Mouse (Mus musculus) neural tube, embryonic 12.5 days (tissue): Measurements from ENCODE around the gene Ovol3. TPM values are rescaled to one million over a fixed set of nuclear protein-coding genes. Genes with fewer than 3 reads are reported as not detected.
"Not testable (repeated sequence)": the region's sequence is repeated elsewhere in the genome, so short reads cannot be mapped to it uniquely, and the experiment has no call there.

Experiments used
- ATAC-seq: fragments of 200-750 bp; cut with Nextera tagmentation; 2 replicates; pipeline ENCODE4 v1.8.0; 2017; ENCODE audit warnings: low read depth, mild to moderate bottlenecking, moderate TSS enrichment, moderate library complexity; ENCODE audit not compliant: low FRiP score
- H3K27ac ChIP-seq: fragments of 300-500 bp; sonication (generic); 2 replicates; pipeline ENCODE4 v1.5.1; 2016
- H3K27me3 ChIP-seq: fragments of 300-500 bp; sonication (generic); replicated peaks from 2 replicates; pipeline ENCODE4 v1.6.1; 2016; ENCODE audit warnings: mild to moderate bottlenecking
- H3K36me3 ChIP-seq: fragments of 300-500 bp; sonication (generic); 2 replicates; pipeline ENCODE4 v1.6.1; 2016; ENCODE audit warnings: mild to moderate bottlenecking
- H3K4me1 ChIP-seq: fragments of 300-500 bp; sonication (generic); 2 replicates; pipeline ENCODE4 v1.6.1; 2016
- H3K4me2 ChIP-seq: fragments of 300-500 bp; sonication (generic); replicated peaks from 2 replicates; pipeline ENCODE4 v1.6.1; 2016; ENCODE audit warnings: mild to moderate bottlenecking
- H3K4me3 ChIP-seq: fragments of 300-500 bp; sonication (generic); 2 replicates; pipeline ENCODE4 v1.5.1; 2016
- H3K9ac ChIP-seq: fragments of 300-500 bp; sonication (generic); 2 replicates; pipeline ENCODE4 v1.6.1; 2016; ENCODE audit warnings: mild to moderate bottlenecking
- H3K9me3 ChIP-seq: fragments of 300-500 bp; sonication (generic); 2 replicates; pipeline ENCODE4 v1.6.1; 2016; ENCODE audit warnings: mild to moderate bottlenecking
- WGBS: fragments of 180-500 bp; shearing (Covaris S2); methylation state at CpG from one replicate; pipeline ENCODE4 v1.1.7; 2016; 5-methylcytosine and 5-hydroxymethylcytosine counted together
- polyA plus RNA-seq: library from polyadenylated mRNA; unstranded; fragments of >200 nt; fragmentation: Nextera tagmentation; extraction: Ambion mirVana; gene quantifications from 2 replicates; pipeline ENCODE4 v1.2.1, GENCODE M21; 2016

Gene Ovol3
- polyA plus RNA-seq, 1 experiment from 2014 or later: not detected

GRCm38 (mm10) chr7:30221433-30221832 is 14.1 kb downstream of the Ovol3 start:
- no peaks in the 10 kb centered on the region for H3K9me3 ChIP-seq
- H3K4me1 ChIP-seq: peaks cover 6% of the 10 kb centered on the region; the same call in 1 of the 2 replicates
- H3K4me3 ChIP-seq: no peak overlapping the region
- no peak overlapping the region for H3K9ac ChIP-seq
- peaks cover 35% of the 10 kb centered on the region for H3K36me3 ChIP-seq
- no peak overlapping the region for H3K27ac ChIP-seq
- 77% methylated on average over 3 of the region's 3 CpGs for WGBS
- no peak overlapping the region for H3K4me2 ChIP-seq
- H3K27me3 ChIP-seq: no peaks in the 10 kb centered on the region
- ATAC-seq: no peak

- H3K9me3 ChIP-seq: no peaks in the 10 kb centered on the region
- ATAC-seq: no peak
- no peak overlapping the region for H3K27ac ChIP-seq
- peaks cover 6% of the 10 kb centered on the region; the same call in 1 of the 2 replicates for H3K4me1 ChIP-seq
- no peaks in the 10 kb centered on the region for H3K27me3 ChIP-seq
- 19% methylated on average over 11 of the region's 11 CpGs for WGBS
- H3K4me3 ChIP-seq: peak overlapping the region; percentile 32
- 0 out of 2 replicates have a peak overlapping the region, but pooled peaks have one; percentile 33 for H3K9ac ChIP-seq
- H3K36me3 ChIP-seq: peaks cover 25% of the 10 kb centered on the region
- H3K4me2 ChIP-seq: peak overlapping the region; percentile 70
Measured at GRCm38 (mm10) chr7:30220008-30220356, 15.5 kb downstream of the Ovol3 start.

- H3K4me3 ChIP-seq: peak overlapping the region; percentile 32
- peaks cover 6% of the 10 kb centered on the region; the same call in 1 of the 2 replicates for H3K4me1 ChIP-seq
- WGBS: 5% methylated on average over 16 of the region's 16 CpGs
- ATAC-seq: peak; percentile 45; the same call in 1 of the 2 replicates
- H3K9me3 ChIP-seq: no peaks in the 10 kb centered on the region
- H3K9ac ChIP-seq: peak overlapping the region; percentile 33
- no peak overlapping the region for H3K27ac ChIP-seq
- H3K4me2 ChIP-seq: peak overlapping the region; percentile 70
- no peaks in the 10 kb centered on the region for H3K27me3 ChIP-seq
- peaks cover 23% of the 10 kb centered on the region for H3K36me3 ChIP-seq
Measured at GRCm38 (mm10) chr7:30219293-30220007, 16.1 kb downstream of the Ovol3 start.

- peak; percentile 45; the same call in 1 of the 2 replicates for ATAC-seq
- Histone ChIP-seq H3K36me3 (peaks cover 3% of the 10 kb centered on the region; the same call in 1 of the 2 replicates), H3K4me3 (no peak overlapping the region), H3K27me3 (no peaks in the 10 kb centered on the region), H3K4me2 (no peak overlapping the region), H3K9ac (no peak overlapping the region), H3K9me3 (no peaks in the 10 kb centered on the region), H3K27ac (no peak overlapping the region), H3K4me1 (peaks cover 6% of the 10 kb centered on the region; the same call in 1 of the 2 replicates)
- 77% methylated on average over 2 of the region's 2 CpGs for WGBS
Measured at GRCm38 (mm10) chr7:30217277-30217676, 18.2 kb downstream of the Ovol3 start.

- no peak overlapping the region for H3K9ac ChIP-seq
- WGBS: 1% methylated on average over 16 of the region's 16 CpGs
Measured at GRCm38 (mm10) chr7:30216723-30217151, 18.8 kb downstream of the Ovol3 start.

GRCm38 (mm10) chr7:30215875-30216274 is 19.6 kb downstream of the Ovol3 start:
- no peak for ATAC-seq
- Histone ChIP-seq H3K9ac (no peak overlapping the region), H3K4me3 (no peak overlapping the region), H3K36me3 (no peaks in the 10 kb centered on the region), H3K4me1 (peaks cover 6% of the 10 kb centered on the region; the same call in 1 of the 2 replicates), H3K27ac (no peak overlapping the region), H3K9me3 (no peaks in the 10 kb centered on the region), H3K4me2 (no peak overlapping the region), H3K27me3 (no peaks in the 10 kb centered on the region)
- WGBS: 85% methylated on average over 3 of the region's 3 CpGs

More at GRCm38 (mm10) chr7:30216723-30217151, 18.8 kb downstream of the Ovol3 start:
- Histone ChIP-seq H3K9me3 (no peaks in the 10 kb centered on the region), H3K27ac (no peak overlapping the region), H3K4me2 (peak overlapping the region; percentile 45), H3K27me3 (no peaks in the 10 kb centered on the region), H3K4me1 (peaks cover 6% of the 10 kb centered on the region; the same call in 1 of the 2 replicates), H3K4me3 (no peak overlapping the region), H3K36me3 (no peaks in the 10 kb centered on the region)
- peak; percentile 83 for ATAC-seq

- no peak overlapping the region for H3K27ac ChIP-seq
- H3K4me3 ChIP-seq: no peak overlapping the region
- ATAC-seq: no peak
- no peaks in the 10 kb centered on the region for H3K27me3 ChIP-seq
- H3K9ac ChIP-seq: no peak overlapping the region
- no peaks in the 10 kb centered on the region for H3K4me1 ChIP-seq
- no peak overlapping the region for H3K4me2 ChIP-seq
- H3K9me3 ChIP-seq: no peaks in the 10 kb centered on the region
- H3K36me3 ChIP-seq: no peaks in the 10 kb centered on the region
- WGBS: 91% methylated on average over 3 of the region's 3 CpGs
Measured at GRCm38 (mm10) chr7:30213881-30214280, 21.6 kb downstream of the Ovol3 start.

GRCm38 (mm10) chr7:30211025-30211424 is 24.5 kb downstream of the Ovol3 start:
- ATAC-seq: no peak
- WGBS: 29% methylated on average over 4 of the region's 4 CpGs
- Histone ChIP-seq H3K4me1 (no peaks in the 10 kb centered on the region), H3K27me3 (no peaks in the 10 kb centered on the region), H3K4me2 (no peak overlapping the region), H3K4me3 (no peak overlapping the region), H3K36me3 (no peaks in the 10 kb centered on the region), H3K9ac (no peak overlapping the region), H3K27ac (no peak overlapping the region), H3K9me3 (no peaks in the 10 kb centered on the region)

GRCm38 (mm10) chr7:30206364-30206763 is 29.2 kb downstream of the Ovol3 start:
- not testable (repeated sequence) for H3K4me2 ChIP-seq, H3K4me3 ChIP-seq, ATAC-seq, H3K9me3 ChIP-seq, H3K9ac ChIP-seq, H3K27me3 ChIP-seq, H3K4me1 ChIP-seq, H3K36me3 ChIP-seq, H3K27ac ChIP-seq
- WGBS: 56% methylated on average over 5 of the region's 5 CpGs

GRCm38 (mm10) chr7:30205383-30205782 is 30.1 kb downstream of the Ovol3 start:
- no peak for ATAC-seq
- Histone ChIP-seq H3K27ac (no peak overlapping the region), H3K9ac (no peak overlapping the region), H3K4me1 (no peaks in the 10 kb centered on the region), H3K36me3 (no peaks in the 10 kb centered on the region), H3K4me3 (no peak overlapping the region), H3K27me3 (no peaks in the 10 kb centered on the region), H3K9me3 (no peaks in the 10 kb centered on the region), H3K4me2 (no peak overlapping the region)
- WGBS: 3% methylated on average over 2 of the region's 2 CpGs

- Histone ChIP-seq H3K4me3 (no peak overlapping the region), H3K4me1 (no peaks in the 10 kb centered on the region), H3K27me3 (no peaks in the 10 kb centered on the region), H3K27ac (no peak overlapping the region), H3K9me3 (no peaks in the 10 kb centered on the region), H3K36me3 (no peaks in the 10 kb centered on the region), H3K4me2 (no peak overlapping the region), H3K9ac (no peak overlapping the region)
- ATAC-seq: no peak
- WGBS: 44% methylated on average over 8 of the region's 8 CpGs
Measured at GRCm38 (mm10) chr7:30204380-30204779, 31.1 kb downstream of the Ovol3 start.

- H3K4me2 ChIP-seq: no peak overlapping the region
- H3K36me3 ChIP-seq: no peaks in the 10 kb centered on the region
- 88% methylated on average over 11 of the region's 11 CpGs for WGBS
- ATAC-seq: no peak
- H3K9me3 ChIP-seq: no peaks in the 10 kb centered on the region
- no peak overlapping the region for H3K27ac ChIP-seq
- no peaks in the 10 kb centered on the region for H3K27me3 ChIP-seq
- H3K9ac ChIP-seq: no peak overlapping the region
- no peaks in the 10 kb centered on the region for H3K4me1 ChIP-seq
- H3K4me3 ChIP-seq: no peak overlapping the region
Measured at GRCm38 (mm10) chr7:30202895-30203690, 32.4 kb downstream of the Ovol3 start.
